Mouse (Mus musculus): ENCODE results near the gene Hfe2. TPM values are rescaled to one million over a fixed set of nuclear protein-coding genes. Genes with fewer than 3 reads are reported as not detected.
"Not testable (repeated sequence)": the region's sequence is repeated elsewhere in the genome, so short reads cannot be mapped to it uniquely, and the experiment has no call there.

Hfe2 gene
- polyA plus RNA-seq, 1 experiment from 2014 or later = 36.4 TPM

DNA sequence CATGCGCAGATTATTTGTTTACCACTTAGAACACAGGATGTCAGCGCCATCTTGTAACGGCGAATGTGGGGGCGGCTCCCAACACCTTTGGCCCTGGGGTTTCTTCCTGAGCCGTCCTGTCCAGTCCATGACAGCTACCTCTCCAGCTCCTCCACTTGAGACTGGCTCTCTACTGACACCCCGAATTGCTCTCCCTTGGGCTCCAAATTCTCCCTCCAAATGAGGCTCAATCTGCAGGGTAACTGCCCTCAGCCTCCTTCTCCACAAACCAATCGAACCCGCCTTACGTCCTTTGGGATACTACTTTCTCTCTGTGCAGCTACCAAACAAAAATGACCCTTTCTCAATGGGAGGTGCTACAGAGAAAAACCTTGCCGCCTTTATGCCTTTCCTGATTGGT is 30.5 kb upstream of the Hfe2 start:
- DNase-seq (ENCODE audit: low spot score); H3K4me1 ChIP-seq (ENCODE audit: control insufficient read depth, insufficient read depth, low read length); H3K4me3 ChIP-seq (ENCODE audit: low read depth, low read length); H3K9me3 ChIP-seq (ENCODE audit: control insufficient read depth, low read length); ATAC-seq (ENCODE audit: low read depth); H3K36me3 ChIP-seq (ENCODE audit: control insufficient read depth, insufficient read depth, low read length); H3K9ac ChIP-seq (ENCODE audit: low read depth, low read length); H3K4me2 ChIP-seq (ENCODE audit: low read depth, low read length); H3K27ac ChIP-seq (replicated peaks; ENCODE audit: low read depth, low read length); H3K27me3 ChIP-seq (replicated peaks; ENCODE audit: control insufficient read depth, insufficient read depth, low read length): not testable (repeated sequence)
- WGBS = 84% methylated on average over 5 of the region's 11 CpGs

GRCm38 (mm10) chr3:96494912-96495311 is 30.1 kb upstream of the Hfe2 start:
- Histone ChIP-seq H3K27me3 (replicated peaks; ENCODE audit: control insufficient read depth, insufficient read depth, low read length) (no peaks in the 10 kb centered on the region), H3K9ac (ENCODE audit: low read depth, low read length) (no peak overlapping the region), H3K27ac (replicated peaks; ENCODE audit: low read depth, low read length) (no peak overlapping the region), H3K4me3 (ENCODE audit: low read depth, low read length) (no peak overlapping the region), H3K36me3 (ENCODE audit: control insufficient read depth, insufficient read depth, low read length) (no peaks in the 10 kb centered on the region), H3K4me1 (ENCODE audit: control insufficient read depth, insufficient read depth, low read length) (no peaks in the 10 kb centered on the region), H3K4me2 (ENCODE audit: low read depth, low read length) (no peak overlapping the region), H3K9me3 (ENCODE audit: control insufficient read depth, low read length) (no peaks in the 10 kb centered on the region)
- 96% methylated on average over 3 of the region's 3 CpGs for WGBS
- DNase-seq (ENCODE audit: low spot score) = no peak
- ATAC-seq (ENCODE audit: low read depth) = no peak

- H3K36me3 ChIP-seq (ENCODE audit: control insufficient read depth, insufficient read depth, low read length) = no peaks in the 10 kb centered on the region
- H3K4me2 ChIP-seq (ENCODE audit: low read depth, low read length) = no peak overlapping the region
- H3K27me3 ChIP-seq (replicated peaks; ENCODE audit: control insufficient read depth, insufficient read depth, low read length) = no peaks in the 10 kb centered on the region
- no peaks in the 10 kb centered on the region for H3K9me3 ChIP-seq (ENCODE audit: control insufficient read depth, low read length)
- H3K4me3 ChIP-seq (ENCODE audit: low read depth, low read length) = no peak overlapping the region
- H3K4me1 ChIP-seq (ENCODE audit: control insufficient read depth, insufficient read depth, low read length) = no peaks in the 10 kb centered on the region
- no peak overlapping the region for H3K9ac ChIP-seq (ENCODE audit: low read depth, low read length)
- no peak overlapping the region for H3K27ac ChIP-seq (replicated peaks; ENCODE audit: low read depth, low read length)
- 97% methylated on average over 1 of the region's 1 CpGs for WGBS
- ATAC-seq (ENCODE audit: low read depth) (no peak), DNase-seq (ENCODE audit: low spot score) (no peak)
These were observed 29.3 kb upstream of the Hfe2 start for GRCm38 (mm10) chr3:96495490-96496210.

GRCm38 (mm10) chr3:96496216-96496615 is 28.8 kb upstream of the Hfe2 start:
- no peaks in the 10 kb centered on the region for H3K27me3 ChIP-seq (replicated peaks; ENCODE audit: control insufficient read depth, insufficient read depth, low read length)
- H3K9ac ChIP-seq (ENCODE audit: low read depth, low read length) = no peak overlapping the region
- H3K36me3 ChIP-seq (ENCODE audit: control insufficient read depth, insufficient read depth, low read length) = no peaks in the 10 kb centered on the region
- peak overlapping the region; percentile 90; the same call in 1 of the 2 replicates for H3K4me2 ChIP-seq (ENCODE audit: low read depth, low read length)
- DNase-seq (ENCODE audit: low spot score) = no peak
- H3K9me3 ChIP-seq (ENCODE audit: control insufficient read depth, low read length) = no peaks in the 10 kb centered on the region
- peak overlapping the region; percentile 64; the same call in 1 of the 2 replicates for H3K4me3 ChIP-seq (ENCODE audit: low read depth, low read length)
- no peak for ATAC-seq (ENCODE audit: low read depth)
- 63% methylated on average over 7 of the region's 7 CpGs for WGBS
- no peaks in the 10 kb centered on the region for H3K4me1 ChIP-seq (ENCODE audit: control insufficient read depth, insufficient read depth, low read length)
- H3K27ac ChIP-seq (replicated peaks; ENCODE audit: low read depth, low read length) = no peak overlapping the region

- not testable (repeated sequence) for DNase-seq (ENCODE audit: low spot score); ATAC-seq (ENCODE audit: low read depth); H3K4me1 ChIP-seq (ENCODE audit: control insufficient read depth, insufficient read depth, low read length); H3K9me3 ChIP-seq (ENCODE audit: control insufficient read depth, low read length); H3K27me3 ChIP-seq (replicated peaks; ENCODE audit: control insufficient read depth, insufficient read depth, low read length); H3K36me3 ChIP-seq (ENCODE audit: control insufficient read depth, insufficient read depth, low read length); H3K27ac ChIP-seq (replicated peaks; ENCODE audit: low read depth, low read length)
- H3K4me3 ChIP-seq (ENCODE audit: low read depth, low read length) = peak overlapping the region; percentile 64
- peak overlapping the region; percentile 90 for H3K4me2 ChIP-seq (ENCODE audit: low read depth, low read length)
- WGBS = 14% methylated on average over 14 of the region's 14 CpGs
- peak overlapping the region; percentile 53 for H3K9ac ChIP-seq (ENCODE audit: low read depth, low read length)
These were observed 28.2 kb upstream of the Hfe2 start for GRCm38 (mm10) chr3:96496620-96497275.

GRCm38 (mm10) chr3:96497451-96498028 is 27.4 kb upstream of the Hfe2 start:
- H3K27me3 ChIP-seq (replicated peaks; ENCODE audit: control insufficient read depth, insufficient read depth, low read length) = no peaks in the 10 kb centered on the region
- ATAC-seq (ENCODE audit: low read depth) = peak; percentile 13; the same call in 1 of the 2 replicates
- WGBS = under 1% methylated on average over 19 of the region's 19 CpGs
- no peaks in the 10 kb centered on the region for H3K4me1 ChIP-seq (ENCODE audit: control insufficient read depth, insufficient read depth, low read length)
- H3K9me3 ChIP-seq (ENCODE audit: control insufficient read depth, low read length) = no peaks in the 10 kb centered on the region
- peak overlapping the region; percentile 90 for H3K4me2 ChIP-seq (ENCODE audit: low read depth, low read length)
- peak; percentile 91 for DNase-seq (ENCODE audit: low spot score)
- H3K9ac ChIP-seq (ENCODE audit: low read depth, low read length) = peak overlapping the region; percentile 53
- peak overlapping the region; percentile 64 for H3K4me3 ChIP-seq (ENCODE audit: low read depth, low read length)
- H3K27ac ChIP-seq (replicated peaks; ENCODE audit: low read depth, low read length) = 0 out of 2 replicates have a peak overlapping the region, but pooled peaks have one; percentile 52
- no peaks in the 10 kb centered on the region for H3K36me3 ChIP-seq (ENCODE audit: control insufficient read depth, insufficient read depth, low read length)

GRCm38 (mm10) chr3:96498476-96499245 is 26.3 kb upstream of the Hfe2 start:
- DNase-seq (ENCODE audit: low spot score) = no peak
- Histone ChIP-seq H3K4me3 (ENCODE audit: low read depth, low read length) (peak overlapping the region; percentile 76), H3K9ac (ENCODE audit: low read depth, low read length) (no peak overlapping the region), H3K27me3 (replicated peaks; ENCODE audit: control insufficient read depth, insufficient read depth, low read length) (no peaks in the 10 kb centered on the region), H3K27ac (replicated peaks; ENCODE audit: low read depth, low read length) (no peak overlapping the region), H3K4me2 (ENCODE audit: low read depth, low read length) (peak overlapping the region; percentile 50), H3K4me1 (ENCODE audit: control insufficient read depth, insufficient read depth, low read length) (no peaks in the 10 kb centered on the region), H3K9me3 (ENCODE audit: control insufficient read depth, low read length) (no peaks in the 10 kb centered on the region), H3K36me3 (ENCODE audit: control insufficient read depth, insufficient read depth, low read length) (no peaks in the 10 kb centered on the region)
- 78% methylated on average over 4 of the region's 4 CpGs for WGBS
- no peak for ATAC-seq (ENCODE audit: low read depth)

- peak; percentile 87 for DNase-seq (ENCODE audit: low spot score)
- H3K4me1 ChIP-seq (ENCODE audit: control insufficient read depth, insufficient read depth, low read length) = no peaks in the 10 kb centered on the region
- no peaks in the 10 kb centered on the region for H3K9me3 ChIP-seq (ENCODE audit: control insufficient read depth, low read length)
- WGBS = under 1% methylated on average over 36 of the region's 36 CpGs
- peak overlapping the region; percentile 75 for H3K9ac ChIP-seq (ENCODE audit: low read depth, low read length)
- no peaks in the 10 kb centered on the region for H3K27me3 ChIP-seq (replicated peaks; ENCODE audit: control insufficient read depth, insufficient read depth, low read length)
- H3K4me2 ChIP-seq (ENCODE audit: low read depth, low read length) = peak overlapping the region; percentile 50
- peak overlapping the region; percentile 86 for H3K27ac ChIP-seq (replicated peaks; ENCODE audit: low read depth, low read length)
- ATAC-seq (ENCODE audit: low read depth) = peak; percentile 34
- peak overlapping the region; percentile 76 for H3K4me3 ChIP-seq (ENCODE audit: low read depth, low read length)
- no peaks in the 10 kb centered on the region for H3K36me3 ChIP-seq (ENCODE audit: control insufficient read depth, insufficient read depth, low read length)
These were observed 25.3 kb upstream of the Hfe2 start for GRCm38 (mm10) chr3:96499481-96500288.
